Mouse (Mus musculus): ENCODE measurements around the gene Arap1.
A peak's percentile ranks its signal among the peaks of the same experiment; 100 is the strongest.

The Arap1 gene

DNA sequence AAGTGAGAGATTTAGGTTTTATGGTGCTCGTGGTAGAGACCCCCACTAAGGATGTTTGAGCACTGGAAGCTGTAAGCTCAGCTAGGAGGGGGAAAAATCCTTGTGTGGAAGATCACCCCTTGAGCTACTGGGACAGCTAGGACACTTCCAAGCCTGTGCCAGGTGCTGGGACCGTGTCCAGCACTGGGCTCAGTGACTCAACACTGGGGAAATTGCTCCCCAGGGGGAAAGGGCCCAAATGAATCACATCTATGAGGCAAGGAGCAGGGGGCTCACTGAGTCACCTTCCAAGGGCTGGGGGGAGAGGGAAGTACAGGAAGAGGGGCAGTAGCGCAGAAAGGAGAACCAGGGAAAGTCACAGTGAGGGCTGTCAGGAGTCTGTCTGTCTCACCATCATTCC, 102.0 kb downstream of the Arap1 start:
- DNase-seq (ENCODE audit: low spot score) = peak; percentile 73

DNA sequence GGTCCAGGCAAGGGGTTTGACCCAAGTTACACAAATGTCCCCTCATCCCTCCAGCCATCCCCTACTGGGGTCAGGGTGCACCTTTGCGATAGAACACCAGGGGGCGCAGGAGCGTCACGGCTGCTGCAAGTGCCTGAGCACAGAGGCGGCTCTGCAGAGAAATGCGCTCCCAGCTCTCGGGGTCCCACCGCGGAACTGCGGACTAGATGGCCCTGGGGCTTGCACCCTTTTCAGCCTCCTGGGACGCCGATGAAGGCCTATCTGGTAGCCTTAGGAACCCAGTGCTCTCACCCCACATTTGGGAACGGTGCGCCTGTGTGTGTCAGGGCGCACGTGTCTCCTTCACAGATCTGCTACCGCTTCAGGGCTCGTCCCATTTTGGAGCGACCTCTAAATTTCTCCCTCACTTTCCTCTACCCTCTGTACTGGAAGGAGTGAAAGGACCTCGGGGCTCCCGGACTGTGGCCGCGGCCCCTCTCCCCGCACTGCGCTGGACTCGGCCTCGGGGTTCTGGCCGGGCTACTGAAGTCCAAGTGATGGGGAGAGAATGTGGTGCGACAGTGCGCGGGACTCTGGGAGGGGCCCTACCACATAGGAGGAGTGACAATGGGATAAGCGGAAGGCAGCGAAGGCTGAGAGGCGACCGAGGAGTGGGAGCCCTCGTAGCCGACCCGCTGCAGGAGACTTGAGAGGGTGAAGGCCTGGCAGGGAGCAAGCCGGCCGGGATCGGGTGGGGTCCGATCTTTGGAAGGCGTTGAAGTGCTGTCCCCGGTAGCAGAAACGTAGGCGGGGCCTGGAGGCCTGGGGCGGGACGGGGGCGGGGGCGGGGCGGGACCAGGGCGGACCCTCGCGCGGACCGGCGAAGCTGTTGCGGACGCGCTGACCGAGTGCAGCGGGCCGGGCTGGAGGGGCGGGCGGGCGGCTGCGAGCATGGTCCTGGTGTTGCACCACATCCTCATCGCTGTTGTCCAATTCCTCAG, 102.8 kb downstream of the Arap1 start:
- peak; percentile 87 for DNase-seq (ENCODE audit: low spot score)

DNA sequence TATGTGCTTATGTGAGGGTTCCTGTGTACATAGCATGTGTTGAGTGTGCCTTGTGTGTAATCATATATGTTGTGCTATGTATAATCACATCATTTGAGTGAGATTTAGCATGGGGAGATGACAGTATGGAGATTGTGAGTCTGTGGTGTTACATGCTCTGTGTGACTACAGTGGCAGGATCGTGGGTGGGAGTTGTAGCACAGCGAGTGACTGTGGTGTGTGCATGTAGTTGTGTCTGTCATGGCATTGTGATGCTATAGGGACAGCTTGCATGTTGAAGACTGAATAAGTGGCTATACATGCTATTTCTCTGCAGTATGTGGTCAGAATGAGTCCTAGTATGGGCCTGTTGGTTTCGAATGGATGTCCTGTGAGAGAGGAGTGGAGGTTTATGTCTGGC, 104.8 kb downstream of the Arap1 start:
- DNase-seq (ENCODE audit: low spot score) = no peak

DNA sequence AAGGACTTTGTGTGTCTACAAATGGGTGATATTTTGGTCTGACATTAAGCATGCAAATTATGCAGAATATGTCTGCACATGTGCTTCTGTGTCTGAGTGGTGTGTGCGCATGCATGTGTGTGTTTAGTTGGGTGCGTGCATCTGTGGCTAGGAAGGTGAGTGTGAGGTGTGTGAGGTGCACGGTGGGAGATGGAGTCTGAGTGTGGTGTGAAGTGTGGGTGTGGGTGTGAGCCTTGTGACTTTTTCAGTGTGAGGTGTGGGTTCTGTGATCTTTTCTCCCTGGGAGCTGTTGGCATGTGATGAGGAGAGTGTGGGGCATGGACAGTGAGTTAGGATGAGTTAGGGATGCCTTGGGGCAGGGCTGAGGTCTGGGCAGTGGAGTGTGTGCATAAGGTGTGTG, 105.4 kb downstream of the Arap1 start:
- DNase-seq (ENCODE audit: low spot score) = no peak

DNA sequence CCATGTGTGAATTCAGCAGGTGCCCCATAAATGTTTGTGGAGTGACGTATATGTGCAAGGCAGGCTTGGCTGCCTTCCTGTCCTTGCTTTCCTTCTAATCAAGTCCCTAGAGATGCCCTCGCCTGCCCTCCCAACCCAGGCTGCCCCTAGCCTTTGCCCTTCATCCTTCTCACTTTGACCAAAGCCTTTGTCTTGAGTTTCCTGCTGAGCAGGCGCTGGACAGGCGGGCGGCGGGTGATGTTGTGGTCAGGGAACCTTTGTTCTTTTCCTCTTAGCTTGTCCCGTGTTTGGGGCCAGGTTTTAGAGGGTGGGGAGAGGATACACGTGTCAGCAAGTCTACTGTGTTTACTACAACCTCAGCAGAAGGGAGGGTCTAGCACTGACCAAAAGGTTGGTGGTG, 105.9 kb downstream of the Arap1 start:
- no peak for DNase-seq (ENCODE audit: low spot score)

DNA sequence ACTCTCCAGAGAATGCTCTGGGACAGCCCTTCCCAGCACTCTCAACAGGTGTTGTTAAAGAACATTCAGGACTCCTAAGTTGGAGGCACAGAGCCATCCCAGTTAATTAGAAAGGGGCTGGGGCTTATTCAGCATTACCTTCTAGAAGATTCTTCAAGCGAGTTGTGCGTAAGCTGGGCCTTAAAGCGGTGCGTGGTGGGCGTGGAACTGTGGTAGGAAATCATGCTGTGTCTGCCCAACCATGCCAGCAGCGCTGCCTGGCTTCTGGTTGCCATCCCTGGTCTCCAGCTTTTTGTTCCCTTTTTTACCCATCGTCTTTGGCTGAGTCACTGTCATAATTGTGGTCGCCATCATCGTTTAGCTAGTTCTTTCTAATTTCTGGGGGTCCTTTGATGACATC, 106.6 kb downstream of the Arap1 start:
- DNase-seq (ENCODE audit: low spot score) = no peak

DNA sequence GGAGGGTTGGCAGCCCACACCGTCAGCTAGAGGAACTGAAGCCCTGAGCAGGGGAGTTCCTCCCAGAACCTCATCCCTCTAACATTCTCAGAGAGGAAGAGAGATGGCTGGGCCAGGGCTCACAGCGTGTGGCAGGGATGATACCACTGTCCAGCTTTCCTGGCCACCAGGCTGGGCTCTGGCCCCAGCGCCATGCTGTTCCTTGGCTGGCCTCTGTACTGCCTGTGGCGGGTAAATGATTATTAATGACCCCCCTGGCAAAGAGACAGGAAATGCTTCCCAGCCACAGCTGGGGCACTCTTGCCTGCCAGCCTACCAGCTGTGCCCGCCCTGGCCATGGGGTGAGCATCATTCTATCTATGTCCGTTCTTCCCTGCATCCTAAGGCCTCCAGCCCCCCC, 107.3 kb downstream of the Arap1 start:
- DNase-seq (ENCODE audit: low spot score) = no peak

DNA sequence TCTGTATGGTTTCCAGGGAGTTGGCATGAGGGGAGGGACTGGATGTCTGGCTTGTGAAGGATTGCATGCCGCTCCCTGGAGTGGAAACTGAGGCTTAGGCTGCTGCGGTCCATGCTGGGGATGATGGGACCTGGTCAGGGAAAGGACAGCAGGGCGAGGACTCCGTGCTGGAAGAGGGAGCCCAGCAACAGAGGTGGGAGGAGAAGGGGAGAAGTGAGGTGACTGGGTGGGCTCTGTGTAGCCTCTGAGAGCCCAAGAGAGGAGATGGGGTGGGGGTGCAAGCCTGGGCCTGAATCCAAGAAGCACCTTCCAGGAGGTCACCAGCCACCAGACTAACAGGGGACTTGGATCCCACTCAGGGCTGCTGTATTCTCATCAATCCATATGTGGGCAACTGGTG, 108.5 kb downstream of the Arap1 start:
- no peak for DNase-seq (ENCODE audit: low spot score)

DNA sequence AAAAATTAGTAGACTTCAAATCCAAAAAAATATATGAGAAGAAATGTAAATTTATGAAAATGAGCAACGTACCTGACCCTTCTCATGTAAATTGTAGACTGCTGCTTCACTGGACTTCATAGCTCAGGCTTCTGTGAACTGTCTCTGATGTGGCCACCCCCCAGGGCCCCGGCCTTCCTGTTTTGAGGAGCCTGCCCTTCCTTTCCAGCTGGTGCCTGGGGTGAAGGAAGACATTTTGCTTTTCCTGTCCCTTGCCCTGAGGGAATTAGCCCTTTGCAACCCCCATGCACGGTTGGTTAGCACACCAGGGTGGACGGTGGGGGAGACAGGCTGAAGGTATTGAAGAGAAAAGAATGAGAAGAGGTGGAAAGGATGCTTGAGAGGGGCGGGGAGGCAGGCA, 108.9 kb downstream of the Arap1 start:
- no peak for DNase-seq (ENCODE audit: low spot score)

DNA sequence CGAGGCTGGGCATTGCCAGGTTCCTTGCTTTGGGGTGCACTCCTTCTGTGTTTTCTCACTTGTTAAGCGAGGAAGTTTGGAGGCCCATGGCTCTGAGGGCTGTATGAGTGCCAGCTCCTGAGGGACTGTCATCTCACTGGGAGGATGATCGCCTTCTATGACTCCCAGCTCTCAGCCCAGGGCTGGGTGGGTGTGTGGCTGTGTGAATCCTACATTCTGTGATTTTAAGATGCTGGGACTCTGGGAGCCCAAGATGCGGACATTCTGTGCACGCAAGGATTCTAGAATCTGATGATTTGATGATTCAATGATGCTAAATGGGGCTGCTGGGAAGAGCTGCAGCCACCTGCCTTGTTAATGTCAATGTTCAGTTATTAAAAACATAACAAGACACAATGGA, 109.4 kb downstream of the Arap1 start:
- no peak for DNase-seq (ENCODE audit: low spot score)

DNA sequence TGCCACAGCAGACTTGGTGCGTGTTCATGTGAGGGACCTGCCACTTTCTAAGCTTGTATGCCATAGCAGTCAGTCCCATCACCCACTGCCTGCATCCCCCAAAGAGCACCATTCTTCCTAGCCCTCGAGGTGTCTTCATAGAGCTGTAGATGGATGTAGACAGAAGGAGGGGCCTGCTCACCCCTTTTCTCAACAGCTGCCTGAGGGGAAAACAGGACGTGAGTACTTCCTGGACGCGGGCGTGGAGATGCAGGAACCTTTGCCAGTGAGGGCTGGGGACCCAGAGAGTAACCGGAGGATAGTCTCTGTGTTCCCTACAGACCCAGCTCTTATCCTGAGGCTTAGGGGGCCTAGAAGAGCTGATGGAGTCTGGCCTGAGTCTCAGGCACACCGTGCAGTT, 109.9 kb downstream of the Arap1 start:
- no peak for DNase-seq (ENCODE audit: low spot score)

DNA sequence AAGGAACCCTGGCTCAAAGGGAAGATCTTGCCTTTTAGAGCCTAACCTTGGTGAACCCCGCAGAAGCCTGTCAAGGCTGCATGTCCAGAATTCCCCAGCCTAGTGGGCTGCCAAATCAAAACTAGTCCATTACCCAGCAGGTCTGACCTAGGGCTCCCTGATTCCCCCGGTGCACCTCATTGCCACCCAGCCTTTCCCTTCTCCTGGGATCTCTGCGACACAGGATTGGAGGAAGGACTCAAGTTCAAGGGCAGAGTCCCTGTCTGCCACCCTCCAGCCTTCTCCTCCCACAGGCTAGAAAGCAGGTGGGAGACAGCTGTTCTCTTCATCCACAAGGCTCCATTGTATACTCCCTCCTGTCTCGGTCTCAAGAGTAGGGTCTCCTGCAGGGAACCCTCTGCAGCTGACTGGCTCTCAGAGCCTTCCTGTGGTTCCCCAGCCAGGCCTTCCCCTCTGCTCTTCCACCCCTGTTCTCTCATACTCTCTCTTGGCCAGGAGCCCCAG, 110.5 kb downstream of the Arap1 start:
- no peak for DNase-seq (ENCODE audit: low spot score)

DNA sequence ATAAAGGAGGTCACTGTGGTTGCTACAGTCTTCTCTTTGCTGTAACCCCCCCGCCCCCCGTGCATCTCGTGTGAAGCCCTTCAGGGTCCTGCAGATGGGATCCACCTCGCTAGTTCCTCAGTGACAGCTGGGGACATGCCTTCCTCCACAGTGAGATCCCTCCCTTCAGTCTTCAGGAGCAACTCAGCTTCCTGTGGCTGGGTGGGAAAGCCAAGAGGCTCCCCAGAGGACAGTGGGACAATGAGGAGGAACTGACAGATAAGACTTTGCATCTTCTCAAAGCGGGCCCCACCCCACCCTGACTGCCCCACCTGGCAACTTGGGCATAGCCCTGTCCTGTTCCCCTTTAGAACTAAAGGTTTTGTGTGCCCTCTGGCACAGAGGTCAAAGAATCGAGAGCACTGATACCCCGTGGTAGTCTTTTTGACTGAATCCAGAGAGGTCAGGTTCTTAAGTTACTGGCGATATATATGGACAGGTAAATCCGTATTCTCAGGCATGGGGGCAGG, 111.5 kb downstream of the Arap1 start:
- DNase-seq (ENCODE audit: low spot score) = no peak

DNA sequence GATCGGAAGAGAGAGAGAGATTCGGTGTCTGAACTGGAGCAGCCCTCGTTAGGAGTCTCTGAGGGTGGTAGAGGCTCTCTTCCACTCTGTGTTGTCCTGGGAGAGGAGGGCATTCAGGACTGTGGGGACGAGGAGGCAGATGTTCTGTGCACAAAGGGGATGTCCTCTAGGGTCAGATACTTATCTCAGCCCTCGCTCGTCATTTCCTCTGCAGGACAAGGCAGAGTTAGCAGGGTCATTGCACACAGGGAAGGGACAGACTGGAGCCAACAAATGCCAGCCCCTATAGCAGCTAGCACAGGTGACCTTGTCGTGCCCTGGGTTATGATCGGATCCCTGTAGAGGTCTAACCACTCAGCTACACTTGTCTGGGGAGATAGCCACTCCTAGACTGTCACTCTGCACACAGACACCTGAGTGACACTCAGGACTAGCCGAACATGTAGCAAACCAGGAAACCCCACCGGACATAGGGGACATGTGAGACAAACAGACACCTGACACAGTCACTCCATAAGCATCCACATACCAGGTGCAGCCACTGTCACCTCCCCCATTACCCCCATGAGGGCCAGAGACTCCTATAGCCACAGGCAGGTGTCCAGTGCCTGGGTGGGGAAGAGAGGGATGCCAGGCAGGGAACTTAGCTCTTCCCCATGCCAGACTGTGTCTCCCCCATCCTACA, 112.2 kb downstream of the Arap1 start:
- DNase-seq (ENCODE audit: low spot score) = peak; percentile 14

DNA sequence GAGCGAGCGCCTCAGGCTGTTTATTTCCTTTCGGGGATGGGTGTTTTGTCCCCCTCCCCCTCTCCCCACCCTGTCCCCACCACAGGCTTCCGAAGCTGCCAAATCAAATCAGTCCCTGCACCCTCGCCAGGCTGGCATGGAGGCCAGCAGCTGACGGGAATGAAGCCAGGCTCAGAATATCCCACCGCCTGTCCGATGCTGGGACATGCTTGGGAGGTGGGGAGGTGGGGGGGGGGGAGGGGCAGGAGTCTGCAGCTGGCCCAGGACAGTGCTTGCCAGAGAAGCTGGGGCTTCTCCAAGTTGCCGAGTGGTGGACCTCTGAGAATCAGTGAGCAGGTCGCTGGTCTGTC, 112.7 kb downstream of the Arap1 start:
- DNase-seq (ENCODE audit: low spot score) = peak; percentile 43

DNA sequence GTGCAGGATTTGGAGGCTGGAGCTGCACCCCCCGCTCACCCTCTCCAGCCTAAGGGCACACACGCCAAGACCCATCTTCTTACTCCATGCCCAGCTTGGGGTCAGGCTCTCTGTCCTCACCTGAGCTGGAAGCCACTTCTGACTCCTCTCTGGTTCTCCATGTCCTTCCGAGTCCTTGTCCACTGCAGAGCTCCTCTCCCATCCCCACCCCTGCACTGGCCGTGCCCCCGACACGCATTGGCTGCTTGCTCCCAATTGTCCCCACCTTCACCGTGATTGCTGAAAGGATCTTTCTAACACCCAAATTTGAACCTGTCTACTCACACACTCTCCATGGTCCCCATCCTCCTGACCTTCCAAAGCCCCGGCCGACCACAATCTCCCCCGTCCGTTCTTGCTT, 113.7 kb downstream of the Arap1 start:
- DNase-seq (ENCODE audit: low spot score) = no peak
